Mouse (Mus musculus): Measurements from ENCODE around the gene Sgf29. TPM values are rescaled to one million over a fixed set of nuclear protein-coding genes. Genes with fewer than 3 reads are reported as not detected.
A peak's percentile ranks its signal among the peaks of the same experiment; 100 is the strongest.

Sgf29 gene
- 36.3 and 42.4 TPM in 2 replicates for polyA plus RNA-seq (2016; fragmentation: Nextera tagmentation; extraction: Ambion mirVana)

DNA sequence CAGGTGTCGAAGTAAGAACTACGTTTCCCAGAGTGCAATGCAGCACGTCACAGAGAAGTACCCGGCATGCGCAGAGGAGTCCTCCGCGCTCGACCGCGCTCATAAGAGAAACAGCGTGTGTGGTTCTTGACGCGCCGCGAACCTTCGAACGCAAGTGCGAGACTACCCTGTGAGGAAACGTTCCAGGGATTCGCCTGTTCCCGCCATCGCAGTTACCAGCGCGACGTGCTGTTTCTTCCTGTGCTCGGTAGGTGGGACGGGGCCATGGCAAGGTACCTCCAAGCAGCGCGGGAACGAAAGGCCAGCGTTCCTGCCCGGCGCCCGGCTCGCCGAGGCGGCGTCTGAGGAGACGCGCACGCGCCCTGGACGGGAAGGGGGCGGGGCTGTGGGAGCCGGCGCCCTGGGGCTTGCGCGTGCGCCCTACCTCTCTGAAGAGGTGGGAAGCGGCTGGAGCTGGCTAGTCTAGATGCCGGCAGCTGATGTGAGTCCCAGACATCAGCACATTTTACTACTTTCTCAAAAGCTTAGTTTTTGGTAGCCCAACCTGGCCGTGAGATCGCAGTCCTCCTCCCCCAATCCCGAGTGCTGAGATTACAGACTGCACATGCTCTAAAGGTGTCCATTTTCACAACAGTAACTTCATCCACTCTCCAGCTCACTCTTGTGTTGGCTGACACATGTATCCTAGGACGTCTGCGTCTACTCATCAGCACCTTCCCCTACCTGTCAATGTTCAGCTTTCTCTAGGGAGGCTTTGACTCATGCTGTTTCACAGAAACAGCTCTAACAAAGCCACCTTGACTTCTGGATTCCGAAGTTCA is at the start of gene Sgf29:
Gene Sgf29, plus strand, starts transcription at position 79 of the 821 bp plus-strand sequence.
- peak within 1 kb of the TSS; percentile 76 for H3K9ac ChIP-seq
- under 1% methylated on average over 57 of the region's 57 CpGs for WGBS (ENCODE audit: insufficient replicate concordance)
- peaks cover 3% of the 10 kb centered on the region; the same call in 1 of the 2 replicates for H3K36me3 ChIP-seq
- H3K27ac ChIP-seq, result peak within 1 kb of the TSS; percentile 92
- H3K9me3 ChIP-seq (replicated peaks), result no peaks in the 10 kb centered on the region
- H3K4me3 ChIP-seq, result peak within 1 kb of the TSS; percentile 67
- H3K4me2 ChIP-seq, result peak within 1 kb of the TSS; percentile 85
- peak; percentile 96 for ATAC-seq
- H3K4me1 ChIP-seq, result peaks cover 62% of the 10 kb centered on the region
- no peaks in the 10 kb centered on the region for H3K27me3 ChIP-seq (replicated peaks)

DNA sequence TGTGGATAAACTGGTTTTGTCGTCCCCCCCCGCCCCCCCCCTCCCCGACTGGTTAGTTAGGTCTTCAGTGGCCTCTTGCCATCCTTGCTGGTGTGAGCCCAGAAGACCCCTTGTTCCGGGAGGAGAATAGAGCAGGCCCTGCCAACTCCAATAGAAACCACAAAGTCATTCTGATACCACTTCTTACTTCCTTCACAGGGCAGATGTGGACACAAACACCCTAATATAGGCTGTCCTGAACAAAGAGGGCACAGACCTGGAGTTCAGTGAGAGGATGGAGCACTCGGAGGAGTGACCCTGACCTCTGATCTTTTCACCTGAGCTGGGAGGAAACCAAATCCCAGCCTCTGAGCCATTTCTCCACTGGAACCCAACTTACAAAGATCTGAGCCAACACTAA is 47.2 kb upstream of the Sgf29 start:
- H3K27ac ChIP-seq, result no peak overlapping the region
- no peak overlapping the region for H3K4me3 ChIP-seq
- no peaks in the 10 kb centered on the region; the same call in 1 of the 2 replicates for H3K4me1 ChIP-seq
- ATAC-seq, result no peak
- no peaks in the 10 kb centered on the region for H3K9me3 ChIP-seq (replicated peaks)
- H3K27me3 ChIP-seq (replicated peaks), result 0 out of 2 replicates have a peak, but pooled peaks cover 4% of the 10 kb centered on the region
- WGBS (ENCODE audit: insufficient replicate concordance), result 27% methylated on average over 5 of the region's 5 CpGs
- H3K9ac ChIP-seq, result no peak overlapping the region
- no peak overlapping the region for H3K4me2 ChIP-seq
- no peaks in the 10 kb centered on the region for H3K36me3 ChIP-seq

DNA sequence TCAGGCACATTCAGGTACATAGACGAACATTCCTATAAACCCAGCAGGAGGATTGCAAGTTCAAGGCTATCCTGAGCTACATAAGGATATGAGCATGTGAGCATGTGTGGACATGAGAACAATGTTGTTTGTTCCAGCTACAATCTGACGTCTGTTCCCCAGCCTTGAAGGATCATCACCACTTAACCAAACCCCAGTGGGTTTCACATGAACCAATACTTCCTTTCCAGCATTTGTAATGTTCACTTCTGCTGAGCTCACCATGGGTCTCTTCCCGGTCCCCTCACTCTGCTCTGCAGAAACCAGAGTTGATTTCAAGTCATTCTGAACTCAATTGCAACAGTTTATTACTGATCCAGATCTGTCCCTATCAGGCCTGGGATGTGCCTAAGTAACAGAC is 46.5 kb upstream of the Sgf29 start:
- no peaks in the 10 kb centered on the region for H3K36me3 ChIP-seq
- no peak overlapping the region for H3K4me3 ChIP-seq
- no peak overlapping the region for H3K9ac ChIP-seq
- no peaks in the 10 kb centered on the region for H3K9me3 ChIP-seq (replicated peaks)
- H3K27ac ChIP-seq, result no peak overlapping the region
- peaks cover 2% of the 10 kb centered on the region; the same call in 1 of the 2 replicates for H3K4me1 ChIP-seq
- WGBS (ENCODE audit: insufficient replicate concordance), result 57% methylated on average over 3 of the region's 3 CpGs
- 0 out of 2 replicates have a peak, but pooled peaks cover 4% of the 10 kb centered on the region for H3K27me3 ChIP-seq (replicated peaks)
- no peak overlapping the region for H3K4me2 ChIP-seq
- no peak for ATAC-seq

DNA sequence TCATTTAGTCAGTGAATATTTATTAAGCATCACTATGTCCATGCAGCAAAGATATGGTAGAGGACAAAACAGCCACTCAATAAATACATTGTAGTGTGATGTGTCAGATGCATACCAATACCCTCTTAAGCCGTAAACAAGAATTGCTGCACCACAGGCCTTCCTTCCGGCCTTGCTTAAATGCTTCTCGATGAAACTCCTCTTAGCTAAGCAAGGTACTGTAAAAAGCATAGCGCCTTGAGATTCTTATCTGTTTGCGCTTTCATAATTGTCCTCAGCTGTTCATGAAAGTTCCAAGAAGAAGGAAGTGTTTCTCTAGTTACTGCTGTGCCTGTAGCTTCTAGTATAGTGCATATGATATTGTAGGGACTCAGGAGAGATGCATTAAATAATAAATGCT is 42.5 kb upstream of the Sgf29 start:
- Histone ChIP-seq H3K36me3 (no peaks in the 10 kb centered on the region), H3K27ac (no peak overlapping the region), H3K9ac (no peak overlapping the region), H3K4me3 (no peak overlapping the region), H3K27me3 (replicated peaks) (0 out of 2 replicates have a peak, but pooled peaks cover 4% of the 10 kb centered on the region), H3K4me2 (no peak overlapping the region), H3K9me3 (replicated peaks) (no peaks in the 10 kb centered on the region), H3K4me1 (peaks cover 7% of the 10 kb centered on the region; the same call in 1 of the 2 replicates)
- WGBS (ENCODE audit: insufficient replicate concordance), result 68% methylated on average over 5 of the region's 5 CpGs
- no peak for ATAC-seq

- no peak for ATAC-seq
- no peak overlapping the region for H3K27ac ChIP-seq
Observed at GRCm38 (mm10) chr7:126607064-126607463, 42.0 kb upstream of the Sgf29 start.

GRCm38 (mm10) chr7:126607796-126608195 is 41.3 kb upstream of the Sgf29 start:
- no peak for ATAC-seq
- Histone ChIP-seq H3K4me1 (0 out of 2 replicates have a peak, but pooled peaks cover 7% of the 10 kb centered on the region), H3K27me3 (replicated peaks) (no peaks in the 10 kb centered on the region), H3K36me3 (no peaks in the 10 kb centered on the region), H3K27ac (no peak overlapping the region), H3K4me2 (no peak overlapping the region), H3K9me3 (replicated peaks) (no peaks in the 10 kb centered on the region), H3K9ac (no peak overlapping the region), H3K4me3 (no peak overlapping the region)
- 72% methylated on average over 5 of the region's 5 CpGs for WGBS (ENCODE audit: insufficient replicate concordance)

More at GRCm38 (mm10) chr7:126607064-126607463, 42.0 kb upstream of the Sgf29 start:
- no peaks in the 10 kb centered on the region for H3K36me3 ChIP-seq
- H3K9me3 ChIP-seq (replicated peaks), result no peaks in the 10 kb centered on the region
- 70% methylated on average over 3 of the region's 3 CpGs for WGBS (ENCODE audit: insufficient replicate concordance)
- H3K9ac ChIP-seq, result no peak overlapping the region
- H3K4me2 ChIP-seq, result no peak overlapping the region
- H3K4me3 ChIP-seq, result no peak overlapping the region
- peaks cover 7% of the 10 kb centered on the region; the same call in 1 of the 2 replicates for H3K4me1 ChIP-seq
- H3K27me3 ChIP-seq (replicated peaks), result 0 out of 2 replicates have a peak, but pooled peaks cover 4% of the 10 kb centered on the region

DNA sequence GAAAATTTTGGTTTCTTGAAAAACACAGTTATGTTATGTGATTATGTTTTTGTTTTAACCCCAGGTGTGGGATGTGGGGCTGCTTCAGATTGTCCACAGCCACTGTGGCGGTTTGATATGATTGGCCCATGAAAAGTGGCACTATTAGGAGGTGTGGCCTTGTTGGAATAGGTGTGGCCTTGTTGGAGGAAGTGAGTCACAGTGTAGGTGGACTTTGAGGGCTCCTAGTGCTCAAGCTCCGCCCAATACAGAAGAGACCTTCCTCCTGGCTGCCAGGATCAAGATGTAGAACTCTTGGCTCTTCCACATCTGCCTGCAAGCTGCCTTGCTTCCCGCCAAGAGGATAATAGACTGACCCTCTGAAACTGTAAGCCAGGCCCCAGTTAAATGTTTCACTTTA is 36.4 kb upstream of the Sgf29 start:
- WGBS (ENCODE audit: insufficient replicate concordance), result 55% methylated on average over 3 of the region's 3 CpGs
- H3K27ac ChIP-seq, result no peak overlapping the region
- H3K9me3 ChIP-seq (replicated peaks), result no peaks in the 10 kb centered on the region
- 0 out of 2 replicates have a peak, but pooled peaks cover 4% of the 10 kb centered on the region for H3K4me1 ChIP-seq
- no peaks in the 10 kb centered on the region for H3K27me3 ChIP-seq (replicated peaks)
- ATAC-seq, result no peak
- H3K4me2 ChIP-seq, result no peak overlapping the region
- no peaks in the 10 kb centered on the region for H3K36me3 ChIP-seq
- no peak overlapping the region for H3K9ac ChIP-seq
- H3K4me3 ChIP-seq, result no peak overlapping the region

- Histone ChIP-seq H3K27ac (no peak overlapping the region), H3K9me3 (replicated peaks) (no peaks in the 10 kb centered on the region), H3K4me2 (no peak overlapping the region), H3K4me1 (peaks cover 11% of the 10 kb centered on the region), H3K9ac (no peak overlapping the region), H3K36me3 (no peaks in the 10 kb centered on the region), H3K27me3 (replicated peaks) (no peaks in the 10 kb centered on the region), H3K4me3 (no peak overlapping the region)
- 62% methylated on average over 3 of the region's 3 CpGs for WGBS (ENCODE audit: insufficient replicate concordance)
- ATAC-seq, result no peak
Observed at GRCm38 (mm10) chr7:126616707-126617106, 32.4 kb upstream of the Sgf29 start.

DNA sequence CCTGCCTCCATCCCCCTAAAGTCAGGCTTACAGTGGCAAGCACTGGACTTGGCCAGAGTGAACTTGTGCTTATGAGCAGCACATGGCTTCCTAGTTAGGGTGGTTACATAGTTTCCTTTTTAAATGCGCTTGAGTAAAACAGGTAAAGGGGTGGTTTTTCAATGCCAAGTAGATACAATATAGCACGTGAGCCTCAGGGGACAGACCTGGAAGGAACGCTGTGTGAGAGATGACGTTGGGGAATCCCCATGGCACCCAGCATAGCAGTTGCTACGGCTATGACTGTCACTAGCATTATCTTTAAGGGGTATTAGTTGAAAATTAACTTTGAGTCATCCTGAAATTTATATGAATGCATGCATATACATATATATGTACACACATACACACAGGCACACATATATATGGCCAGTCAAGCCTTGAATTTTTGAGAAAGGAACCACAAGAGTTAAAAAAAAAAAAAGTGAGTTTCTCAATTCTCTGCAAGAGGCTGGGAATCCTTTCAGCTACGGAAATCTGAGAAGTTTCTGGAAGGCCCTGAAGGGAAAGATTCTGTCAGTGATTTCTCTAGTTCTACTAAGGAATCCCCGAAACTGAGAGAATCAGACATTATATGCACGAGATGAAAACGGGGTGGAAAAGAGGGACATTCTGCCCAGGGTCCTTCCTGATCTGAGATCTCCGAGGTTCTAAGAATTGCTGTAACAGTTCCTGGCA is 29.4 kb upstream of the Sgf29 start:
- Histone ChIP-seq H3K4me2 (no peak overlapping the region), H3K4me1 (peaks cover 38% of the 10 kb centered on the region), H3K9ac (no peak overlapping the region), H3K27ac (no peak overlapping the region), H3K4me3 (no peak overlapping the region), H3K36me3 (no peaks in the 10 kb centered on the region), H3K9me3 (replicated peaks) (no peaks in the 10 kb centered on the region), H3K27me3 (replicated peaks) (no peaks in the 10 kb centered on the region)
- 76% methylated on average over 10 of the region's 10 CpGs for WGBS (ENCODE audit: insufficient replicate concordance)
- no peak for ATAC-seq

GRCm38 (mm10) chr7:126621452-126622359 is 27.4 kb upstream of the Sgf29 start:
- Histone ChIP-seq H3K27ac (peak overlapping the region; percentile 39; the same call in 1 of the 2 replicates), H3K4me3 (no peak overlapping the region), H3K9ac (no peak overlapping the region), H3K4me2 (peak overlapping the region; percentile 32; the same call in 1 of the 2 replicates), H3K27me3 (replicated peaks) (no peaks in the 10 kb centered on the region), H3K9me3 (replicated peaks) (no peaks in the 10 kb centered on the region), H3K4me1 (peaks cover 53% of the 10 kb centered on the region), H3K36me3 (no peaks in the 10 kb centered on the region)
- WGBS (ENCODE audit: insufficient replicate concordance), result 57% methylated on average over 9 of the region's 9 CpGs
- peak; percentile 78 for ATAC-seq

- Histone ChIP-seq H3K36me3 (no peaks in the 10 kb centered on the region), H3K4me1 (peaks cover 55% of the 10 kb centered on the region)
Observed at GRCm38 (mm10) chr7:126623381-126623780, 25.7 kb upstream of the Sgf29 start.

More at GRCm38 (mm10) chr7:126623381-126623780, 25.7 kb upstream of the Sgf29 start:
- no peak overlapping the region for H3K4me3 ChIP-seq
- H3K9ac ChIP-seq, result no peak overlapping the region
- H3K4me2 ChIP-seq, result peak overlapping the region; percentile 4; the same call in 1 of the 2 replicates
- WGBS (ENCODE audit: insufficient replicate concordance), result 23% methylated on average over 1 of the region's 1 CpGs
- H3K27ac ChIP-seq, result no peak overlapping the region
- ATAC-seq, result no peak
- H3K9me3 ChIP-seq (replicated peaks), result no peaks in the 10 kb centered on the region
- no peaks in the 10 kb centered on the region for H3K27me3 ChIP-seq (replicated peaks)
